Mouse (Mus musculus): ENCODE data around the gene Gpx3. TPM values are rescaled to one million over a fixed set of nuclear protein-coding genes. Genes with fewer than 3 reads are reported as not detected.
"Not testable (repeated sequence)": the region's sequence is repeated elsewhere in the genome, so short reads cannot be mapped to it uniquely, and the experiment has no call there.

Gpx3 gene
- 255 and 328 TPM in 2 replicates for total RNA-seq (2021)
- long read RNA-seq, transcript Gpx3-201 (5 exons, 1,594 nt) = major isoform, 316 of 397 reads
- long read RNA-seq, partial matches to known transcripts = 79 of 397 reads
- long read RNA-seq, other reads (novel, unspliced or antisense) = 2 of 397 reads

- peak; percentile 69 for DNase-seq
Observed at GRCm38 (mm10) chr11:54902333-54903323, at the start of gene Gpx3. Gpx3 (plus strand) TSS chr11:54902453.

- DNase-seq = not testable (repeated sequence)
Observed at GRCm38 (mm10) chr11:54858880-54859279, 43.4 kb upstream of the Gpx3 start.

- no peak for DNase-seq
Observed at GRCm38 (mm10) chr11:54859322-54860165, 42.7 kb upstream of the Gpx3 start.

- DNase-seq = peak; percentile 94
Observed at GRCm38 (mm10) chr11:54860256-54861038, 41.8 kb upstream of the Gpx3 start, which contains the start of gene Lyrm7. Lyrm7 (minus strand) TSS chr11:54860916.

- no peak for DNase-seq
Observed at GRCm38 (mm10) chr11:54861471-54862420, 40.5 kb upstream of the Gpx3 start.

- DNase-seq = peak; percentile 45
Observed at GRCm38 (mm10) chr11:54862621-54863520, 39.4 kb upstream of the Gpx3 start.

GRCm38 (mm10) chr11:54865330-54866085, 36.7 kb upstream of the Gpx3 start:
- no peak for DNase-seq

GRCm38 (mm10) chr11:54866119-54867048, 35.9 kb upstream of the Gpx3 start, which contains the start of gene Hint1:
Hint1 (plus strand) TSS chr11:54866383.
- peak; percentile 94 for DNase-seq

- peak; percentile 22 for DNase-seq
Observed at GRCm38 (mm10) chr11:54867049-54867385, 35.2 kb upstream of the Gpx3 start.

- DNase-seq = no peak
Observed at GRCm38 (mm10) chr11:54867903-54868434, 34.3 kb upstream of the Gpx3 start.

GRCm38 (mm10) chr11:54868445-54868844, 33.8 kb upstream of the Gpx3 start:
- DNase-seq = no peak

GRCm38 (mm10) chr11:54869318-54869717, 32.9 kb upstream of the Gpx3 start:
- no peak for DNase-seq

- peak; percentile 37 for DNase-seq
Observed at GRCm38 (mm10) chr11:54871831-54872537, 30.3 kb upstream of the Gpx3 start.

GRCm38 (mm10) chr11:54876031-54876430, 26.2 kb upstream of the Gpx3 start:
- DNase-seq = no peak

- DNase-seq = no peak
Observed at GRCm38 (mm10) chr11:54878893-54879292, 23.4 kb upstream of the Gpx3 start.

- peak; percentile 24 for DNase-seq
Observed at GRCm38 (mm10) chr11:54879434-54879833, 22.8 kb upstream of the Gpx3 start.
